Mouse (Mus musculus) large intestine, adult 2 months (tissue): ENCODE measurements around the gene Grm4. TPM values are rescaled to one million over a fixed set of nuclear protein-coding genes. Genes with fewer than 3 reads are reported as not detected.

ENCODE experiments used
- DNase-seq: peaks from one replicate; pipeline ENCODE4 v3.0.0-alpha.2; 2012; ENCODE audit warnings: low read depth, low spot score
- WGBS: fragments of 180-500 bp; shearing (Covaris S2); methylation state at CpG from one replicate; pipeline ENCODE4 v1.1.7; 2018; 5-methylcytosine and 5-hydroxymethylcytosine counted together
- polyA plus RNA-seq: library from polyadenylated mRNA; depleted of rRNA; stranded (reverse); fragments of >200 nt; gene quantifications from 2 replicates; pipeline ENCODE4 v1.2.3, GENCODE M21; 2012

Gene Grm4
- polyA plus RNA-seq, 1 experiment: 0.84 TPM

DNA sequence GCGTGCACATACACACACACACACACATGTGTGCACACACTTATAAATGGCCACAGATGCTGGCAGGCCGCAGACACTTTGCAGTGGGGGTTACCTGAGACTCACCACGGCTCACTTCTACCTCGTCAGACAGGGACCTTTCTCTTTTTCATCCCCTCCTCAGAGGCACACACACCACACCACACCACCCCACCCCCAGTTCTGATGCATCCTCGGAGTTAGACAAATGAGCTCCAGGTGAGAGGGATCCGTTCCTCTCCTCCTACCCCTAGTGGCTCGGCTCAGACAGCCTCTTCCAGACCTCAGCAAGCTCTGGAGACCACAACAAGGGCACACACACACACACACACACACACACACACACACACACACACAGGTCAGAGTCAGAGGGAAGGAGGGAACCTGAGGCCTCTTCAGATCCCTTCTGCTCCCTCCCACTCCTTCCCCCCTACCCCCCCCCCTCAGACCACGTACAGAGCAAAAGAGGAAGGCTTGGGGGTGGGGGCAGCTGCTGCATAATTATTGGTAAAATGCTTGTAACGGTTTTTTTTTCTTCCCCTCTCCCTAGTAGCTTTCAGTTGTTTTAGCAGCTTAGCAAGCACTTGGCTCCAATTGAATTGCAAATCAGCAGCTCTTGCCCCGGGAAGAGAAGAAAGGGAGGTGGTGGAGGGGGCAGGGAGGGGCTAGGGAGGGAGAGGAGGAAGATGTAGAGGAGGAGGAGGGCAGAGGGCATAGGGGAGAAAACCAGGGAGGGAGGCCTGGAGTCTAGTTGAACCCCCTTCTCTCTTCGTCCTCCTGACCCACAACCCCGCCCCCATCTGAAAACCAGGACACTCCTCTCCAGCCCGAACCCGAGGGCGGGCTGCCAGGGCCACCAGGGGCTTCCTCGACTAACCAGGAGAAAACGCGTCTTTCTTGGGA is 19.6 kb downstream of the Grm4 start:
- WGBS: 16% methylated on average over 18 of the region's 18 CpGs
- no peak for DNase-seq

- no peak for DNase-seq
- 52% methylated on average over 4 of the region's 4 CpGs for WGBS
These were observed 20.4 kb downstream of the Grm4 start for GRCm38 (mm10) chr17:27500811-27501210.

GRCm38 (mm10) chr17:27499080-27499479 is 22.1 kb downstream of the Grm4 start:
- no peak for DNase-seq
- WGBS: 74% methylated on average over 13 of the region's 13 CpGs

DNA sequence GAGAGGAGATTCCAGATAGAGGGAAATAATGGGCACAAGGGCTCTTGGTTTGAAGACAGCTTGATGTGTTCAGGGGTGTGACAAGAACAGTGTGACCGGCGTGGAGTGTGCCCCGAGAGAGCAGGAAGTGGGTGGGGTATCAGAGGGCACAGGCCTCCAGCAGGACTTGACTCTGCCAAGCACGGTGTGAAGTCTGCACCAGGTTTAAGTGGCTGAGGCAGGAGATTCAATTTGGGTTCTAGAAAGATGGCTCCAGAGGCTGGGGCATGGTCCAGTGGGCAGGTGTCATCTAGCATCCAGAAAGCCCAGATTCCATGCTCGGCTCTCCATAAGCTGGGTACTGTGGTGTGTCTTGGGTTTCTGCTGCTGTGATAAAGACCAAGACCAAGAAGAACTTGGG is 23.4 kb downstream of the Grm4 start:
- WGBS: 46% methylated on average over 5 of the region's 5 CpGs
- no peak for DNase-seq

DNA sequence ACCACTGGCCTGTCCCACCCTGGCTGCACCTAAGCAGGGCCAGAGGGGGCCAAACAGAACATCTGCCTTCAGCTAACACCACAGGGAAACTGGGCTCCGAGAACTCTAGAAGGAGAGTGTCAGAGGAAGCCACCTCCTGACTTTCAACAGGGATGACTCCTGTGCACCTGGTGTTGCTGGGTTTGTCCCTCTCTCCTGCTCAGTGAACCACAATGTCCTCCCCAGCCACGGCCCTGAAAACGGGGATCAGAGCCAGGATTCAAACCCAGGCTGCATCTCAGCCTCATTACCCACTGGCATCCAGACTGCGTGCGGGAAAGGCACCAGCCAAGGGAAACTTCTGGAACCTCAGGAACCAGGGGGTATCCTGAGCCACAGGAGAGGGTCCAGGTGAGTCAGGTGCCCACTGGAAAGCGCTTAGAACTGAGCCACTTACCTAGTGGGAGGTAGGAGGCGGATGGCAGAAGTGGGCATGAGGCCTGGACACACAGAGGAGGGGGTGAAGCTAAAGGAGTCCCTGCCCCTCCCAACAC is 26.1 kb downstream of the Grm4 start:
- 77% methylated on average over 7 of the region's 7 CpGs for WGBS
- no peak for DNase-seq

DNA sequence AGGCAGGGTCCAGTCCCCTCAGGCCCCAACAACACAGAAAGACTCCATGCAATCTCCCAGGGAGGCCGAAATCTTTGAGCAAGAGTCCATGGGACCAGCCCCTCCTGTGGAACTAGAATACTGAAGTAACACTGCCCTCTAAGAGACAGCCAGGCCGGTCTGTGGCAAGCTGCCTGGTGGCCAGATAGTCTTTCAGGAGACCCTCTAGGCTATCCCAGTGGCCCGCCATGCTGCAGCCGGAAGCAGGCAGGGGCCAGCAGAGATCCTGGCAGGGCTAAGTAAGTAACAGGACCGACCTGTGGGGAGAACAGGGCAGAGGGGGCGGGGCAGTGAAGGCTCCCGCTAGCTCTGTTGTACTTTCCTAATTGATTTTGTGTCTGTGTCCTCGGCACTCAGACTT is 27.2 kb downstream of the Grm4 start:
- DNase-seq: no peak
- 58% methylated on average over 8 of the region's 8 CpGs for WGBS

GRCm38 (mm10) chr17:27493389-27493788 is 27.8 kb downstream of the Grm4 start:
- DNase-seq: no peak
- WGBS: 79% methylated on average over 4 of the region's 4 CpGs

- DNase-seq: no peak
- WGBS: 57% methylated on average over 16 of the region's 16 CpGs
These were observed 32.9 kb downstream of the Grm4 start for GRCm38 (mm10) chr17:27488173-27488823.

- 52% methylated on average over 8 of the region's 8 CpGs for WGBS
- no peak for DNase-seq
These were observed 35.3 kb downstream of the Grm4 start for GRCm38 (mm10) chr17:27485940-27486339.

DNA sequence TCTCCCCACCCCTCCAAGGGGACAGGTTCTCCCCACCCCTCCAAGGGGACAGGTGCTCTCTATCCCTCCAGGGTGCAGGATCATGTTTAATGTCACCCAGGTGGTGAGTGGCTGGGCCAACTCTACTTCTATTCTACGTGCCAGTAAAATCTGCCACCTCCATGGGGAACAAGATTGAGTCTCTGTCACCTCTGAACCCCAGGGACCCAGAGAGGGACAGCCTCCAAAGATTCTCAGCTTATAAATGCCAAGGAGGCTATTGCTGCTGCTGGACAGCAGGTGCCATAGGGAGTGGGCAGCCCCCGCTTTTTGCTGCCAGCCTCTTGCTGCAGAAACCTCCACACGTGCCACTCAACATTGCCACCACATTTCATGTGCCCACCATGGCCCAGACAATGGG is 37.6 kb downstream of the Grm4 start:
- WGBS: 78% methylated on average over 3 of the region's 3 CpGs
- no peak for DNase-seq

- WGBS: 29% methylated on average over 29 of the region's 29 CpGs
- DNase-seq: no peak
These were observed 40.8 kb downstream of the Grm4 start for GRCm38 (mm10) chr17:27480143-27481103.

- DNase-seq: no peak
- WGBS: 88% methylated on average over 11 of the region's 11 CpGs
These were observed 45.6 kb downstream of the Grm4 start for GRCm38 (mm10) chr17:27475650-27476049.

DNA sequence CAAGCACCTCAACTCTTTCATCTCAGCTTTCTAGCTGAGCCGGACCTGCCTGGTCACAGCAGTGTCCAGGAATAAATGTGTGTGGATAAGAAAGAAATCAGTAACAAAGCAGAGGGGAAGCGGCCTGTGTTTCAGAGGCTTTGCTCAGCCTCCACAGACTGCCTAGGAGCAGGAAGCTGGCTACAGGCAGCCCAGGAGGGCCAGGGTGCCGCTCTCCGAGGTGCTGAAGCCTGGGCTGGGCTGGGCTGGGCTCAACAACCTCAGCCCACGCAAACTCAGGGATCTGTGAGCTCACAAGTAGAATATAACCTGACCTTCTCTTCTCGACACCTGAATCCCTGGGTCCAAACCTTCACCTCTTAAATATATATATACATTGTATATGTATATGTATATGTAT is 54.6 kb downstream of the Grm4 start:
- DNase-seq: no peak
- WGBS: 17% methylated on average over 6 of the region's 6 CpGs

DNA sequence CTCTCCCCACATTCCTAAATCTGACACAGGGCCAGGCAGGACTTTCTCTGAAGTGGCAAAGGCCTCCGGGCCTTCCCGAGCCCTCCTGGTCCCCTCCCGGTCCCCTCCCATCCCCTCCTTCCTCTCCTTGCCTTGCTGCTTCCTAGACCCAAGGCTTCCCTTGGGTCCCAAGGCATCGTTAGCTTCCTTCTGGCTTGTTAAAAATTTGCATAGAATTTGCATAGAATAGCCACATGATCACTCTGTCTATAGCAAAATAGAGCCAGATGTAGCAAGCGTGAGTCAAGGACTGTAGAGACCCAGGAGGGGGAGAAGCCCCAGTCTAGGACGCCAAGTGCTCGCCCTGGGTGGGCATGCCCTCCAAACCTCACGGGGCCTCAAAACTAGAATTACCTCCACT is 55.3 kb downstream of the Grm4 start:
- 78% methylated on average over 8 of the region's 8 CpGs for WGBS
- DNase-seq: no peak

DNA sequence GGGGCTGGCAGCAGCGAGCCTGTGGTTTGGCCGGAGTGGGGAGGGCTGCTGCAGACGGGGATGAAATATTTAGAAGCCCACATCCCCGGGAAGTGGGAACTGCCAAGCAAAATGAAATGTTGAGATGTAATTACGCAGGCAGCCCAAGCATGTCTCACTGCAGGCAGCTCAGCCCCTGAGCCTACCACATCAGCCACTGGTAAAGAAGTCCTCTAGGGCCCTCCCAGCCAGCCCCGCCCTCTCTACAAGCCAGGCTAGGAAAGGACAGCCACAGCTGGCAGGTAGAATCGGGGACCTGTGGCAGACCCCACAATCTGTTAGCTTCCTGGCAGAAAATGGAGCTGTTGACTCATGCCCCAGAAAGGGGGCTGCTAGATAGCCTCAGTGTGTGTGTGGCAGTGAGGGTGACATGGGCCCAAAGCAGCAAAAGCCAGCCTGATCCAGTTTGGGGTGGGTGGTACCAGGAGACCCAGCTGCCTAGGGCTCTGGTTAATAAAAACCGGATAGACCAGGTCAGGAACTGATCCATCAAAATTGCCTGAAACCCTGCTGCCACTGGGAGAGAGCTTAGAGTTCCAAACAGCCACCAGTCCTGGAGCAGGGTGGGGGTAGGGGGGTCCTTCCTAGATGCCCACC is 56.8 kb downstream of the Grm4 start:
- no peak for DNase-seq
- 44% methylated on average over 8 of the region's 8 CpGs for WGBS

GRCm38 (mm10) chr17:27459979-27460378 is 61.2 kb downstream of the Grm4 start:
- no peak for DNase-seq
- WGBS: 56% methylated on average over 10 of the region's 10 CpGs

DNA sequence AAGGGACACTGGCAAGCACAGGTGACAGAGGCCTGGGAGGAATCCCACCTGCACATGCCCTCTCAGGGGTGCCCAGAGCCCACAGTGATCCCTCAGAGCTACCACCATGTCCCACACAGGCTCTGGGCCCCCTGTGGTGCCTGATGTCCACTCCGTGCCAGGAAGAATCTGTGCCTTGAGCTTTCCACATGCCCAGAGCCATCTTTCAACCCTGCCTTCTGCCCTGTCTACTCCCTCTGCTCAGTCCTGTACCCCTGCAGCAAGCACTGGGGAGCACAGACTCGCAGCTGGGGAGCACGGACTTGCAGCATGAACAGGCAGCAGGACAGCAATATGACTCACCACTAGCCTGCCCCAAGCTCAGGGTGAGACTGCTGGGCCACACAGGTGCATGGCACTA is 62.0 kb downstream of the Grm4 start:
- no peak for DNase-seq
- 78% methylated on average over 3 of the region's 3 CpGs for WGBS

- WGBS: 69% methylated on average over 3 of the region's 3 CpGs
- DNase-seq: no peak
These were observed 63.2 kb downstream of the Grm4 start for GRCm38 (mm10) chr17:27457863-27458494.

DNA sequence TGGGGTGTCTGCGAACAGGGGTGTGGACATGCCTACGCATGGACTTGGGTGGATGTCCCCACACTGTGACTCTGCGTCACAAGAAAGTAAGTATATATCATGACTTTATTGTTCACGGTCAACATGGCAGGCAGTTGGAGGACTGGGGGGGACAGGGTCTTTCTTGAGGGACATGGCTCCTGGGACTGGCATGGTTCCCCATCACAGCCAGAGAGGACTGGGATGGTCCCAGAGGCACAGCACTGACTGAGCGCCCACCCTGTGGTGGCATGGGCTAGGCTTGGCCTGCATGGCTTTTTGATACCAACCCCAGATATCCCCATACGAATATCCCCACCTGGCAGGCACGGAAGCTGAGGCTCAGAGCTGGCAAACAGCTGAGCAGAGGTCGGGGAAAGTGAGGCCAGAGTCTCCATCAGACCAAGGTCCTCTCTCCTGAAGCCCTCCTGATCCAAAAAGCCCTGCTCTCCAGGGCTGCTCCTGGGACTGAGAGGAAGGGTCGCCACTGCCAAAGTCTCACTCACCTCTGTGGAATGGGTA is 64.1 kb downstream of the Grm4 start:
- no peak for DNase-seq
- WGBS: 80% methylated on average over 9 of the region's 9 CpGs
